Mouse (Mus musculus) yolk sac, embryonic 10.5 days (tissue): ENCODE measurements around the gene Tfb1m.

Experiments
- DNase-seq: peaks from one replicate; pipeline ENCODE4 v3.0.0-alpha.2; 2017; ENCODE audit warnings: low spot score

Gene Tfb1m

GRCm38 (mm10) chr17:3514316-3514715 lies 43.3 kb downstream of the Tfb1m start:
- no peak for DNase-seq

GRCm38 (mm10) chr17:3509841-3510240 lies 47.7 kb downstream of the Tfb1m start:
- peak; percentile 28 for DNase-seq

DNA sequence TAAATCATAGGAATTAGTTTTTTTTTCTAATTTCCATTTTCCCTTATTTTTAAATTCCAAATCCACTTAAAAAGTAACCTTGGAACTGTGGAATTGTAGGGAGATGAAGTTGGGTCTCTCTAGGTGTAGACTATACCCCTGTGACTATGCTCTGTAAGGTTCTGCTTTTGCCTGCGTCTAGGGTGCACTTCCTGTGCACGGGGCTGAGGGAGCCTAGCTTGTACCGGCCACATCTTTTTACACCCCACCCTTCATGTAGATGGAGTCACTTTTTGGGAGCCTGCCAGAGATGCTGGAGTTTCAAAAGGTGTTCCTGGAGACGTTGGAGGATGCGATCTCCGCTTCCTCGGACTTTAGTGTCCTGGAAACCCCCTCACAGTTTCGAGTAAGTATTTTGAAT lies 51.1 kb downstream of the Tfb1m start:
- DNase-seq: no peak

GRCm38 (mm10) chr17:3505711-3506110 lies 51.9 kb downstream of the Tfb1m start:
- DNase-seq: no peak

- DNase-seq: no peak
Measured at GRCm38 (mm10) chr17:3500936-3501335, 56.6 kb downstream of the Tfb1m start.

DNA sequence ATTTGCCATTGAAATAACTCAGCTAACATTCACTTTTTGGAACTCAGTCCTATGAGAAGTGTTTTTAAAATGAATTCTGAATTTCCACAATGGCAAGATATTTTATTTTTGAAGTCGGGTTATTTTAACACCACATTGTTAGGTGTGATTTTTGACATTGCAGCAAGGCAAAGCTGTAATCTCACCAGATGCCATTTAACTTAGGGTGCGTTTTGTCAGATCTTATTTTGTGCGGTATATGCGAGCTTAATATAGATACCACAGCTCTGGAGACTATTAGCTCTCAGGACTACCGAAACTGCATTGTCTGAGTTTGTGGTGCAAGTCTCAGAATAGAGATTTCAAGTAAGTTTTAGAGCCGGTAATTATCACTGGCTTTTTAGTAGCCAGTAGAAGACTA lies 57.5 kb downstream of the Tfb1m start:
- DNase-seq: no peak

GRCm38 (mm10) chr17:3499468-3499867 lies 58.1 kb downstream of the Tfb1m start:
- DNase-seq: no peak

- DNase-seq: no peak
Measured at GRCm38 (mm10) chr17:3498580-3498979, 59.0 kb downstream of the Tfb1m start.

DNA sequence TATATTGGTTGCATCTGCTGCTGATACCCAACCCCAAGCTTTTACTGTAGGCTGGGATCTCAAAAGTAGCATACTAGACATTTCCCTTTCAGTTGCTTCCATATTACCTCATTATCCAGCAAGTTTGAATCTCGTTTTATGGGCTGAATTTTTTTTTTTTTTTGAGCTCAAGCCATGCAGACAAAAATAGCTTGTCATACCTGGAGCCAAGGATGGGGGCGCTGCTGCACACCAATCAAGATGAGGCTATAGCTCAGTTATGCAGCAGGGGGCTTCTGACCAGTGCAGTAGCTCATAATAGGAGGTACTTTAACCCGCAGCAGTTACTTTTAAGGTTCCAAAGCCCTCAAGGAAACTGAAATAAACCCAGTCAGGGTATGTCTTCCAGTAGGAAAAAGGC lies 59.5 kb downstream of the Tfb1m start:
- no peak for DNase-seq

- no peak for DNase-seq
Measured at GRCm38 (mm10) chr17:3496080-3496479, 61.5 kb downstream of the Tfb1m start.

DNA sequence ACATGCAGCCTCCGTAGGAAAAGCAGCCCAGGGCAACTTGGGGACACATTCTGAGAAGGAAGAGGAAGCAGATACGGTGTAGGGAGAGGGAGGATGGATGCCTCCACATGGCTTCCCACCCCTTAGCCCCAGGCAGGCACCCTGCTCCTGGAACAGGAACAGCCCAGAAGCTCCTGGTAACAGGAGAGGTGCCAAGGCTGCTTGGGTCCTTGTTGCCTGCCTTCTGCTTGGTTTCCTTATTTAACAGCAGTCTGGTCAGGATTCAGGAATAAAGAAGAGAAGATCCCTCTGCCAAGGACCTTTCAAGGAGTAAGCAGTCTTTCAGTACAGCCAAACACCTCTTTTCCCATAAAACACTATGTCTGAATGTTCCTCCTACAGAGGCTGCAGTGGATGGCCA lies 62.0 kb downstream of the Tfb1m start:
- no peak for DNase-seq

DNA sequence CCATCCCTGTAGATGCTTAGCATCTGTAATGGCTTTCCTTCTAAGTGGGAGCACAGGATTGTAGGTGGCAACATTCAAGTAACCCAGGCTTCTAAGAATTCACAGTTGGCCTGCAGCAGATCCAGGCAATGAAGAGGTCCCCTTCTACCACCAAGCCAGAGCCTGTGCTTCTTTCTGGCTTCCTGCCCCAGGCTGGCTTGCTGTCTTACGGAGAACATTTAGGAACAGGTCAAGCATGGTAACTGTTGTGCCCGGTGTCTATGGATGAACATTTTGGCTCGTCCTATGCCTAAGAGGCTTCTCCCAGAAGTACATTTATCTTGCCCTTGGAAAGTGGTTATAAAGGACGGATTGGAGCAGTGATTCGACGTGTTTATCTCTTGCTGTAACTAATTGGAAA lies 65.9 kb downstream of the Tfb1m start:
- DNase-seq: no peak

DNA sequence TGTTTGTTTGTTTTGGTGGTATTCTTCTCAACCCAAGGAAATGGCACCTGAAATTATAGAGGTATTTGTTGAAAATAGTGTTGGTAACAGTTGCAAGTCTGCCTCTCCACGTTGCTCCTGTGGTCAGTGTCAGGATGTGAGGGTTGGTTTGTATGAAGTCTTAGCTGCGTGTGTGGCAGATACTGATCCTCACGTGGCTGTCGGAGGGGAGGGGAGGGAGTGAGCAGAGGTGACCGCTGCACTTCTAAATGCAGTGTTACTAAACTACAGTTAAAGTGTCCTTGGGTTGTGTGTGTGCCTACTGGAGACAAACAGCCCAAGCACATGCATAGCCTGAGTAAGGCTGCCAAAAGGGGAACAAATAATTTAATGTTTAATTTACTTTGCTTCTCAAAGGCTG lies 66.5 kb downstream of the Tfb1m start:
- DNase-seq: no peak

- no peak for DNase-seq
Measured at GRCm38 (mm10) chr17:3490216-3490895, 67.2 kb downstream of the Tfb1m start.

DNA sequence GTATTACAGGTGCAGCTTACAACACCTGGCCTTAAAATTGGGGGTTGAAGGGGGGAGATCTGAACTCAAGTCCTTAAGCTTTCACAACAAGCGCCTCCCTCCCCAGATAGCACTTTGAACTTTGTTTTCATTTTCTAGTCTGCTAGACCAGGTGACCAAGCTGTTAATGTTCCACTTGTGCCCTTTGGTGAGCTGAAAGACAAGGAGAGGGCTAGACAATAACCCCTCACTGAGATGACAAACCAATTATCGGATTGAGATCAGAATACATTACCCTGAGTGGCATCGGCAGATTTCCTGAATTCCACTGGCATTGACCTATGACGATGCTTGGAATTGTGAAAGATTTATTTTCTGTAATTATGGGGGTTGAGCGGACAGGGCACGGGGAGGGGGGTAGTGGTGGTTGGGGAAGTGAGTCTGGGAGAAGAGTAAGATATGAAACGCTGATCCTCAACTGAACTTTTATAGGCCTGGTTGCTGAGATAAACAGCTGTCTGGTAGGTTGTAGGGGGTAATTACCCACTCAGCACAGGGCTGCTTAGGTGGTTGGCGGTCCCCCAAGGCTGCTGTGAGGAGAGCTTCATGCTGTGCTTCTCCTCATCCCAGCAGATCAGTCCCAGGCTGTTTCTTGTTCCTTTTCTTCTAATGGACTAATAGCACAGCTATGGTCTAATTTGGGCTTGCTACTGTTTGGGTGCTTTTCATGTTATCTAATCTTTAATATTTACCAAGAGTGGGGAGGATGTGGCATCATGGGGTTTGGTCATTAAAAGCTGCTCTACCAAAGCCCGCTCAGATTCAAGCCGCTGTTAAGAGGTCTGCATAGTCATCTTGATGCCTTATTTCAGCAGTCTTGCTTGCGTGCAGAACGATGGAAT lies 69.6 kb downstream of the Tfb1m start:
- DNase-seq: no peak

DNA sequence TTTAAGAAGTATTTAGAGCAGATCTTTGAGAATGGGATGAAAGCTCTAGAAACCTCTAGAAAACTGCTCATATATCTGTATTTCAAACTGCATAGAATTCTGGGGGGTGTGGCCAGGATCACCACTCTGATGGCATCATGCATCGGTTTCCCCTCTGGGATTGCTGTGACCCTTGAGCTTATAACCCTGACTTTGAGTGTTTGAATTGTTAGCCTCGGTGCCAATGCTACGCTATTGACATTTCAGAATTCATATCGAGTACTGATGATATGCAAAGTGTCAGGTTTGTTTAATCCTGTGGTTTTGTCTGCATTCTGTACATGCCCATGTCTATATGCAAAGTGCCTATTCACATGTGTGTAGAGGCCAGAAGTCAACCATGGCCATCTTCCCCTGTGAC lies 70.4 kb downstream of the Tfb1m start:
- DNase-seq: no peak

DNA sequence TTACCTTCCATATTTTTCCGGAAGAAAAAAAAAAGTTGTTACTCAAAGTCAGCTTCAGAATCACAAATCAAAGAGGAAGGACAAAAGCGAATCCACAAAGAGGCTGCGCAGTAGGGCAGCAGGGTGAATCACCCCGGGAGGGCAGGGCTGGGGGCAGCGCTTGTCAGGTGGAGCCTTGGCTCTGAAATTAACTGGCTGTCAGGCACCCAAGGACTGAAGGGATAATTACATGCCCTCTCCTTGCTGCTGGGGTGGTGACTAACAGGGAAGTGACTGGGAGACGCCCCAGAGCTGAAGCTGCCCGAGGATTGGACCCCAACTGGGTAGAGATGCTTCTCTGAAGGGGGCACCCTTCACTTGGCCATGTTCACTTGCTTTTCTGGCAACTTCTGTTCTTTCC lies 71.7 kb downstream of the Tfb1m start:
- no peak for DNase-seq

GRCm38 (mm10) chr17:3483091-3483490 lies 74.5 kb downstream of the Tfb1m start:
- DNase-seq: no peak

GRCm38 (mm10) chr17:3481576-3482575 lies 75.7 kb downstream of the Tfb1m start:
- DNase-seq: no peak

GRCm38 (mm10) chr17:3476546-3476945 lies 81.0 kb downstream of the Tfb1m start:
- no peak for DNase-seq

DNA sequence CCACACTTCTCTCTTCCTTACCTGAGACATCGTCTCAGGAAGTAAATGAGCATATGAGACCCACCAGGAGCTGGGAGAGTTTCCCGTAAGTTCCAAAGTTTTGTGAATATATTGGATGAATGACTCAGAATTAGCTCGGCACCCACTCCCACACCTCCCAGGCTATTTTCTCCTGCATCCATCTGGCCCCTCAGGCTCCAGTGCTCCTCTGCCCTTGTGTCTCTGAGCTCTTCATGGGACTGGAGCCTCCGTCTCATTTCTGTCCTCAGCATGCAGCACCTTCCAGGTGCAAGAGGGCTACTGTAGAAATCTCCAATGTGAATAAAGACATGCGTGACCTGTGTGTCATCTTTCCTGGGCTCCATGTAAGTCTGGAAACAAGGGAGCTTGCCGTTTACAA lies 85.6 kb downstream of the Tfb1m start:
- DNase-seq: no peak
